Mouse (Mus musculus) megakaryocyte, embryonic 14.5 days (primary cell): ENCODE measurements around the gene Gm14139.
"Not testable (repeated sequence)": the region's sequence is repeated elsewhere in the genome, so short reads cannot be mapped to it uniquely, and the experiment has no call there.

Source experiments
- FLI1 ChIP-seq: IDR thresholded peaks from 2 replicates; pipeline ENCODE4 v1.6.1; 2012; ENCODE audit warnings: low read length, inconsistent platforms, mixed read lengths
- GATA1 ChIP-seq: IDR thresholded peaks from 3 replicates; pipeline ENCODE4 v1.6.1; 2012; ENCODE audit warnings: mixed read lengths, low read length, inconsistent platforms, borderline replicate concordance

GRCm38 (mm10) chr2:150218363-150218725 is 36.8 kb downstream of the Gm14139 start:
- not testable (repeated sequence) for TF ChIP-seq GATA1, FLI1
